Mouse (Mus musculus) heart, adult 11 months (tissue): ENCODE results near the gene Ttll1.
A peak's percentile ranks its signal among the peaks of the same experiment; 100 is the strongest.
"Not testable (repeated sequence)": the region's sequence is repeated elsewhere in the genome, so short reads cannot be mapped to it uniquely, and the experiment has no call there.

Source experiments
- DNase-seq: peaks from one replicate; pipeline ENCODE4 v3.0.0; 2022

The Ttll1 gene

DNA sequence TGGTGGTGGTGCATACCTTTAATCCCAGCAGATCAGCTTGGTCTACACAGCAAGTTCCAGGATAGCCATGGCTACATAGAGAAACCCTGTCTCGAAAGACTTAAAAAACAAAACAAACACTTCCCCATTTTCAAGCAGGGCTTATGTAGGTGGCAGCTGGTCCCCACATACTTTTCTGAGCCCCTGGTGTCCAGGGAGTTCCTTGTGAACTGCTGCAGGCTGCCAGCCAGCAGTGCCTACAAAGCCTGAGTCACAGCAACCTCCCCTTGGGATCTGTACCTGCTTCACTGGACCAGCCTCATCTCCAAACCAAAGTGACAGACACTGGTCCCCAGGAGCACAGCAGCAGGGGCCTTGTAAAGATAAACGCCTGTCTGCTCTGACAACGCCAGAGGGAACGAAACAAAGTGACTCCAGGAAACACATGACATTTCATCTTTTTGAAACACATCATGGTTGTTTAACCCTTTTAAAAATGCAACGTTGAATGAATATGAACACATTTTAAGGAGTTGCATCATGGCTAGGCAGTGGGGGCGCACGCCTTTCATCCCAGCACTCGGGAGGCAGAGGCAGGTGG is 28.0 kb downstream of the Ttll1 start:
- no peak for DNase-seq

DNA sequence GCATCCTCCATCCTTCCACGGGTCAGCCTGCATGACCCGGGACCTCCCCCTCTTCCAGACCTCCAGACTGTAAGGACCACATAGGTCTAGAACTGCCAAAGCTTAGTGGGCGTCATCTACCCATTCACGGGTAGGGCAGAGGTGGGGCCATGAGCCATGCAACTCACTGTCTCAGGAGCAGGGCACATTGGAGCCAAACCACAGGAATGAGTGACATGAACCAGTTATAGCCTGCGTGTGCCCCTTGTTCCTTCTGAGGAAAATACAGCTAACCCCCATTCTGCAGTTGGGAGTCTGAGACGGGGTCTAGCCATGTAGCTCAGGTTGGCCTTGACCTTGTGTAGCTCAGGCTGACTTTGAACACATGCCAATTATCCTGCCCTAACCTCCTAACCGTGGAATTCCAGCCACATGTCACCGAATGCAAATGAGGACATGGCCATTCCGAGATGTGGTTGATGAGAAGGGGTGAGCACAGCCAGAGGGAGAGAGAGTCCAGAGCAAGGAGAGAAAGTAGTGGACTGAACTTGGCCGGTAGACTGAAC is 29.4 kb downstream of the Ttll1 start:
- DNase-seq, result no peak

DNA sequence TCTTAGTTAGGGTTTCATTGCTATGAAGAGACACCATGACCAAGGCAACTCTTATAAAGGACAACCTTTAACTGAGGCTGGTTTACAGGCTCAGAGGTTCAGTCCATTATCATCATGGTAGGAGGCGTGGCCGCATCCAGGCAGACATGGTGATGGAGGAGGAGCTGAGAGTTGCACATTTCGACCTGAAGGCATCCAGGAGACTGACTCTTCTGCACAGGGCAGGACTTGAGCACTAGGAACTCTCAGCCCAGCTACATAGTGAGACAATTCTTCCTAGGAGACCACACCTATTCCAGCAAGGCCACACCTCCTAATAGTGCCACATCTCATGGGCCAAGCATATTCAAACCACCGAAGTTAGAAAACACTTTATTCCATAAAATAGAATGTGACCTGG is 30.9 kb downstream of the Ttll1 start:
- DNase-seq, result no peak

DNA sequence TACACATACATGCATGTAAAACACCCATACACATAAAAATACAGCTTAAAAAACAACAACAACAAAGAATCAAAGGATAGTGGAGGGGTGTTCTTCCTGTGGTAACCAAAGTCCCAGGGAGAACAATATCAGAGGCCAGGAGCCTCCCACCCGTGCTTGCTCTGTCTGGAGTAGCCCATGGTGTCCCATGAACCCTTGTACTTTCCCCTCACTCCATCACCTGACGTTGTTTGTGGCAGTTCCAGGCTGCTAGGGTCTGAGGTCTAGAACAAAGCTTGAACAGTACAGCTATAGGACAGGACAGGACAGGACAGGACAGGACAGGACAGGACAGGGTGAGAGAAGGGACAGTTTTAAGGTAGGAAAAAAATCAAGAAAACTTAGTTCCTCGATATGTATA is 32.6 kb downstream of the Ttll1 start:
- DNase-seq, result no peak

DNA sequence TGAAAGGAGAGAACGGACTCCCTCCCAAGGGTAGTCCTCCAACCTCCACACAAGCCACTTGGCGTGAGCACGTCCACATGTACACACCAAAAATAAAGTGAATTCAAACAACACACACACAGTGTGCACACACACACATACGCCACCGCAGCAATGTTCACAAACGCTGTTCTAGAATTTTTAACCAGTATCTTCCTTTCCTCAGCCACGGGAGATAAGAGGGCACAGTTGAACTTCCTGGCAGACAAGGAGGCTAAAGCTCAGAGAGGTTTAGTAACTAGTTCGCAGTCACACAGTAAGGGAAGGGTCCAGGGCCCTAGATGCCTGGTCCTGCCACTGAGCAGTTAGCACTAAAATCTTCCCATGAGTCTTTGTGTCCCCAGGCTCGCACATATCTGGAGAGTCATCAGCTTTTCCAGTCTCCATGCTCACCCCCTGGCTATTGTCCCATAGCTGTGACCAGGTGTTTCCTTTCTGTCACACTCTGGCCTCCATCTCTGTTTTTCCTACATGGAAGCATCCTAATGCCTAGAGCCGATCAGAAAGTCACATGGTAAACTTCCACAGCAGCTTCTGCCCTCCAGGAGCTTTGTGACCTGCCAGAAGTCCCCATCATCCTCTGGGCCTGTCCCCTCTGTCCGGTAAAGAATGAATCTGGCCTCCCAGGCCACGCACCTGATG is 34.0 kb downstream of the Ttll1 start:
- DNase-seq, result peak; percentile 95

DNA sequence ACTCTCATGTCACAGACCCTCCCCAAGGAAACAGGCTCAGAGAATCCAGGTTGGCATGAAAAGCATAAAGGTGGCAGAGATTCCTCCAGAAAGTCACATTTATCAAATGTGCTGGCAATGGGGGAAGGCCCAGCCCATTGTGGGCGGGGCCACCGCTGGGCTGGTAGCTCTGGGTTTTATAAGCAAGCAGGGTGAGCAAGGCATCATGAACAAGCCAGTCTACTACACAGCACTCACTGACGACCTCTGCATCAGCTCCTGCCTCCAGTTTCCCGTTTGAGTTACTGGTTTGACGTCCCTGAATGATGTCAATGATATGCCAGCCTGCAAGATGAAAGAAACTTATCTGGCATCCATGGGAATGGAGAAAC is 36.2 kb downstream of the Ttll1 start:
- peak; percentile 95 for DNase-seq

DNA sequence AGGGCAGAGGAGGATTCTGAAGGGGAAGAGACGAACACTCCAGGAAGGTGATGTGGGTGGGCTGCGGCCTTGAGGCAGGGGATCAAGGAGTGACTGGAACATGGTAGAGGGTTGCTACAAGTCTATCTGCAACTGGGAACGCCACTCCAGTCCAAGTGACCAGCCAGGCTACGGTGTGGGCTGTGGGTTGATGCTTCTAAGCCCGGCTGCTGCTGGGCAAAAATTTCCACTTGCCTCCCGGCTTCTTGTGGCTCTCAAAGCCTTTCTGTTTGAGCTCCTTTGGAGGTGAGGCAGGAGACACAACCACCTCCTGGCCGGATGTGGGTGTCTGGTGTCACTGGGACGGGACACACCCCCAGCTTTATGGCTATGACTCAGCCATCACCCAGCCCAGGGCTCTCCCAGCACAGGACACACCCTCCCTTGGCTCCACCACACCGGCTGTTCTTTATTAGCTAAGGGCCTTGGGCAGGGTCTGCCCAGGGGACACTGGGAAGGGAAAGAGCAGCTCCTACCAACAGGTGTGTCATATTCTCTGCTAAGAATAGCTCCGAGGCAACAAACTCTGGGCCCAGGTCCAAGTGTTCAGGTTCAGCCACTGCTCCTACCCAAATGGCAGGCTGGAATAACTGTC is 36.7 kb downstream of the Ttll1 start:
- DNase-seq, result peak; percentile 98

DNA sequence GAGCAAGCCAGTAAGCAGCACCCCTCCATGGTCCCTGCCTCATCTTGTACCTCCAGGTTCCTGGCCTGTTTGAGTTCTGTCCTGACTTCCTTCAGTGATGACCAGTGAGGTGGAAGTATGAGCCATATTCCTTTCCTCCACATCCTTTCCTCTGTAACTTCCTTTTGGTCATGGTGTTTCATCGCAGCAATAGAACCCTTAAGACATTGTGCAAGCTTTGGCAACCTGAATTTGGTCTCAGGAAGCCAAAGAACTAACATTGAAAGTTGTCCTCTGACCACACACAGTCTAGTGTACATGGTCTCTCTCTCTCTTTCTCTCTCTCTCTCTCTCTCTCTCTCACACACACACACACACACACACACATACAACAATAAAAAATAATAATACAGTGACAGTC is 37.4 kb downstream of the Ttll1 start:
- DNase-seq, result no peak

DNA sequence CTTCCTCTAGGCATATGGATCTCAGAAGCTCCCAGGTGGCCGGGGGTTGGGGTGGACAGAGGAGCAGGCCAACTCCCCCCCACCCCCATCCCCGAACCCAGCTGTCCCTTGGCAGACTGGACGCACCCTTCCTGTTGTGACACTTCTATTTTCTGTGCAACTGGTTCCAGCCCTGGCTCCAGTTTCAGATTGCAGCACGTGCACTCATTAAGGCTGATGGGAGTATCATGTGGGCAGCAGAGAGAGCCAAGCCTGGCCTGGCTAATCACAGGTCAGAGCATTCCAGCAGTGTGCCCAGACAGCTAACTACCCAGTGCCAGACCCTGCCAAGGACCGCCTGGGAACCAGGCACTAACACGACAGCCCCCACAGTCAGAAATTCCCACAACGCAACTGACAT is 39.2 kb downstream of the Ttll1 start:
- peak; percentile 99 for DNase-seq

DNA sequence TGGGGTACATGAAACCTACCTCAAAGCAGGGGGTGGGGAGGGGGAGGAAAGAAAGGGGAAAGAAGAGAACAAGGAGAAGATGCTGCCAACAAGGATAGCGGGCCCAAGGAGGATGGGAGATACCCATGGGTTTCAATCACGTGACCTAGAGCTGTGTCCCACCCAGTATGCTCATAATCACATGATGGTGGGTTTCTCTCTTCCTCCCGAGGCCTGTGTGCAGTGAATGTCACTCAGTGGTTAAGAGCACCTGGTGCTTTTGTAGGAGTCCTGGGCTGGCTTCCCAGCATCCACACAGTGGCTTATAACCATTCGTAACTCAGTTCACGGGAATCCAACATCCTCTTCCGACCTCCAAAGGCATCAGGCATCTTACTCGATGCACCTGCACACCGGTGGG is 40.2 kb downstream of the Ttll1 start:
- no peak for DNase-seq

DNA sequence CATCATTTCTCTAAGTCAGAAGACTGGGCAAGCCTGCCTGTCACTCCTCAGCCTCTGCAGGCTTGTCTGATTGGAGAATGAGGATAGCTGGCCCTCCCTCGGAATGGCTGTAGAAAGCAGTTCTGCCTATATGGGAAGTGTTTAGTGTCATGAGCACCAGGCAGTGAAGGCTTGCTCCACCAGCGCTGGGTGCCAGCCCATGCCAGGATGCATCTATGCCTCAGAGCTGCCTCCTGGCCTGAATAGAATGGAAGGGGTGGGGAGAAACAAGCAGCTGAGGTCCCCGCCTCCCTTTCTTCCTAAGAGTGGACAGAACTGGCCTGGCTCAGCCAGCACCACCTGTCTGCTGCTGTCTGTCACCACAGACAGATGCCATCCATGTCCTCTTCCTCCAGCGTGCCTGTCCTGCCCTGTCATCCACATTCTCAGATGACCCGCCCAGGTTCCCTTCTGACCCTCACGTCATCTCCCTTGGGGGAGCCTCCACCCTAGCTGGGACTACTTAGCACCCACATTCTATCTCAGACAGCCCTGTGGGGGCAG is 41.3 kb downstream of the Ttll1 start:
- DNase-seq, result peak; percentile 94

DNA sequence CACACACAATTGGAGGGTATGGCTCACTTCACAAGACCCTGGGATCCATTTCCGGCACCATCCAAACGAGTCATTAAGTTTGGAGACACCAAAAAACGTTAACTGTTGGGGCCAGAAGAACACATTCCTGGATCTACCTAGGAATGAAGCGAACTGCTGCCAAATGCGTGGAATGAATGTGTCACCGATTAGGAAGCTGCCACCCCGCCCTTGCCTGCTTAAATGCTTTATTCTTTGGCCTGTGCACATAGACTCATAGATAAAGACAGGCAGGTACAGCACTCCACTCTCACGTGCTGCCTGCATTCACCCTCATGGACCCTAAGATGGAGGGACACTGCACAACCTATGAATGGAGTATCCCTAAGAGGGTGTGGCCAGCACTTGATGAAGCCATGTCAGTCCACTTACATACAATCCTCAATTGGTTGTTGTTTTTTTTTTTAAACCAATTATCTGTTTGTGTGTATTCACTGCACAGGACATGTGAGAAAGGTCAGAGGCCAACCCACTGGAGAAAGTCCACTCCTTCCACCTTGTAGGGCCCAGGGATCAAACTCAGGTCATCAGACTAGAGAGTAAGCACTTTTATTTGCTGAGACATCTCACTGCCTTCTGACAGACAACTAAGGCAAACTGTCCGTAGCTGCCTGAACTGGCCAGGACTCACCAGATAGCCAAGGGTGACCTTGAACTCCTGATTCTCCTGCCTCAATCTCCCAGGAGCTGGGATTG is 43.3 kb downstream of the Ttll1 start:
- peak; percentile 90 for DNase-seq

DNA sequence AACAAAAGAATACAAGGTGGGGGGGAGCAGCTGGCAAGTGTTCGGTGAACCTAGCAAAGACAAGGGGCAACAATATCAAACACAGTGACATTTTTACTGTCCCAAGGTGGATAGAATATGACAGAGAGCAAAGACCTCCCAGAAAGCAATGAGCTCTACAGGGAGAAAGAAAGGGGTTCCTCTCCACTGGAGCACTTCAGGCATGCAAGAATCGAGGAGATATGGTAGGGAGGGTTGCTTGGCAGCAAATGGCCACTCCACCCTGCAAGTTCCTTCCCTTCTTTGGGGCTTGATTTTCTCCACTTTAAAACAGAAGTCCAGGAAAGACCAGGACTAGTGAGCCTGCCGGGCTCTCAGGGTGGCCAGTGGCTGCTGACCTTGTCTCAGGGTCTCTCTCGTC is 44.4 kb downstream of the Ttll1 start:
- DNase-seq, result peak; percentile 91

DNA sequence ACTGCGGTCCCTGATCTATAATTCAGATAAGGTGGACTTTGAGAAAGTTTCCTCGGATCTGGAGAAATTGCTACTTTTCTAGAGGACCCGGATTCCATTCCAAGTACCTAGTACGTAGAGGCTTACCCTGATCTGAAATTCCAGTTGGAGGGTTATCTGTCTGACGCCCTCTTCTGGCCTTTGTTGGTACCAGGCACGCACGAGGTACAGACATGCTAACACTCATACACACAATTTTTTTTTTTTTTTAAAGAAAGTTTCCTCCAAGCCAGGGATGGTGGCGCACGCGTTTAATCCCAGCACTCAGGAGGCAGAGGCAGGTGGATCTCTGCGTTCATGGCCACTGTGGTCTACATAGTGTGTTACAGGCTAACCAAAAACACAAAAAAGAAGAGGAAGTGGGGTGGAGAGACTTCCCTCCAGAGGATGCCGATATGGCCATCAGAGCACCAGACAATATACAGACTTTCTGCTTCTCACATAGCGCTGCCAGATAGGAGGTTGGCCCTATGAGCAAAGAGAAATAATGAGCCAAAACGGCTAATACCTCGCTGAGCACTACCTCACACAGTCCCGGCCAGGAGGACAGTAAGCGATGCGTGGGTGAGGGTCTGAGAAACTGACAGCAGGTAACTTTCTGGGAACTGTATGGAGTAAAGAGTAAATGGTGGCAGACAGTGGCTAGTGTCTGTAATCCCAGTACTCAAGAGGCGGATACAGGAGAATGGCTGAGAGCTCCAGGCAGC is 45.6 kb downstream of the Ttll1 start:
- DNase-seq, result peak; percentile 91

DNA sequence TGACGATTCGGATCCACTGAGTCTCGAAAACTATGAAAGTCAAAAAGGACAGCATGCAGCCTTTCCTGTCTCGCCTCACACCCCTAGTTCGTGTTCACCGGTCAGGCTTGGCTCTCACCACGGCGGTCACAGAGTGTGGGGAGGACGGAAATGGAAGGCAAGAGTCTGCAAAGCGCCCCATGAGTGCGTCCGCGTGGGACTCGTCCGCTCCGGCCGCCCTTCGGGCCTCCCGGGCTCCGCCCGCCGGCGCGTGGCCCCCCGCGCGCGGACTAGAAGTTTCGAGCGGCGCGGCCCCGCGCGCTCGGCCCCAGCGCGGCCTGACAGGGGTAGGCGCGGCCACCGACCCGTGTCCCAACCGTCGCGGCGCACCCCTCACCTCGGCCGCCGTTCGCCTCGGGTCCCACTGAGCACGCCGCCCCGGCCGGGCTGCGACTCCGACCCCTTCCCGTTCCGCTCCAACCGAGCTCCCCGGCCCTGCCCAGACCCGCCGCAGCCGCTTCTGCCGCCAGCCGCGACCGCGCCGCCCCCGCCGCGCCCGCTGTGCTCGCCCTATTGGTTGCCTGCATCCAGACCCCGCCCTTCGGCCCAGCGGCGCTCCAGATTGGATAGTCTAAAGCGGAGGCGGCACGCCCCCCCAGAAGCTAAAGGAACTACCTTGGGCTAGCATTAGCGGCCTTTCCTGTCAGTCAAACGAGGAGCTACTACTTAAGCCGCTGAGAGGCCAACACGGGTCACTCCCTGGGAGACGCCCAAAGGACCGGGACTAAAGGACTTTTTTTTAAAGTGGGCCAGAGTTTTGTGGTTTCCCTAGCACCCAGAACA is 46.4 kb downstream of the Ttll1 start, which contains the start of gene Pacsin2:
TSS of gene Pacsin2 (minus strand) at position 524 of the 822 bp plus-strand sequence.
- DNase-seq, result peak; percentile 100

DNA sequence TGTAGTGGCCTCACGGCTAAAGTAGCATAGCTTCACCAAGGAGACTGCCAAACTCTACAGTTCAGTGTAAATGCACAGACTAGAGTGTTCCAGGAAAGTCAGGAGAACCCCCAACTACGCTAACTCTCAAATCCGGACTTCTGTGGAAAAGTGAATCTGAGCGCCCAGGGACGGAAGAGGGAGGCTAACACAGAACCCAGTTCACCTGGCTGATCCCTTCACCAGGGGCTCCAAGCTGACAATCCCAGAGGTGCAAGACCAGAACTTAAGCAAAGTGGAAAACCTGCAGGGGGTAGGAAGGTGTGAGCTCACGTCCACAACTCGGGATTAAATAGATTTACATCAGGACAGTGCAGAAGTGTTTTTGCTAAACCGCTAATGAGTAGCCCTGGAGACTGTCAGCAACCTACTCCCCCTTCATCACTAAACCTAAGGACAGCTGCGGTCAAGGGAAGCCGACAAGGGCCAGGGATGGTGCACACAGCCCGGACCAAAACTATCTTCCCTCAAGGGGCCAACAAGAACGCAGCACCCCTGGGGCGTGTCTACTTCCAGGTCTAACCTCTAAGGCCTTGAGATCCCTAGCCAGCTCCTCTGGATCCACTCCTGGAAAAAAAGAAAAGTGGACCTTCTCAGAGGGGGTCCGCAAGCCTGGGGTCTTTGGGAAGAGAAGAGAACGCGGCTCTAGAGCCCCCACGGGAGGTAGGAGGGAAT is 47.2 kb downstream of the Ttll1 start:
- peak; percentile 90 for DNase-seq

DNA sequence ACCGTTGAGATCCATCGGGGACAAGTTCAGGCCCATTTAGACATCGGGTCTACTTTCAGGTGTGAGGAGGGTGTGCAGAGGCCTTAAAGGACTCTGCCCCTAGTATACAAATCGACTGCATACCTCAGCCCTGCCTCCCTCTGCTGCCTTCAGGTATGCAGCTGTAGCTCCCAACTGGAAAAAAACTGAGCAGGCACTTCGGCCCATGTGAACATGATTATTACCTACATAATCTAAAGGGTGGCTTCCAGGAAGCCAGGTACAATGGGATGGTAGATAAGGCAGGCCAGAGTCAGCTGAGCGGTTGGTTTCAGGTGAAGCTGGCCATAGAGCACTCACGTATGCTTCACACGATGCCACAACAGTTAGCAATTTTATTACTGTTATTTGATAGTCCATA is 48.3 kb downstream of the Ttll1 start:
- not testable (repeated sequence) for DNase-seq

DNA sequence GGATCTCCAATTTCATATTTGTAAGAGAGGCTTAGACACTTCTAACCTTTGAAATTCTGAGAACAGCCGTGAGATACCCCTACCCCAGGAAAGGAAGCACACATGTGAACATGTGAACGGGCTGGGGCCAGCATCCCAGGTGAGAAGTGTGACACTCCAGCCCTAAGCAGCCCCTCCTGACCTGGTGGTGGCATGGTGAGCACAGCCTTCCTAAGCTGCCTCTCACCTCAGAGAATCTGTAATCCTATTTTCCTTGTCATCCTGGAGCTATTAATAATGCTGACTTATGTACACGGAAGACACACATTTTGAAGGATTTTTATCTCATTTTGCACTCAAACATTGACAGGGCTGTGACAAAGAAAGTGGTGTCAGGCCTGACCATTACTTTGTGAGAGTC is 49.8 kb downstream of the Ttll1 start:
- no peak for DNase-seq

DNA sequence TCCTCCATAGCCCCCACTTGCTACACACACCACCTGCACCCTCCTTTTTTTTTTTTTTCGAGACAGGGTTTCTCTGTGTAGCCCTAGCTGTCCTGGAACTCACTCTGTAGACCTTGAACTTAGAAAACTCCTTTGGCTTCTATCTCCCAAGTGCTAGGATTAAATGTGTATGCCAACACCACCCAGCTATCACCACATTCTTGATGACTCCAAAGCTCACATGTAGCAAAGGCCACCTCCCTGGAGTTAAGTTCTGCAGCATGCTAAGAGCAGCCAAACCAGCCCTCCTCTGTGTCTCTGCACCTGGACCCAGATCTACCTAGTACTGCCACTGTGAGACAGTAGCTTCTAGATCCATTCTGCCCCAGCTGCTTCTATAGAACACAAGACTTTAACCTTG is 53.2 kb downstream of the Ttll1 start:
- DNase-seq, result peak; percentile 93

DNA sequence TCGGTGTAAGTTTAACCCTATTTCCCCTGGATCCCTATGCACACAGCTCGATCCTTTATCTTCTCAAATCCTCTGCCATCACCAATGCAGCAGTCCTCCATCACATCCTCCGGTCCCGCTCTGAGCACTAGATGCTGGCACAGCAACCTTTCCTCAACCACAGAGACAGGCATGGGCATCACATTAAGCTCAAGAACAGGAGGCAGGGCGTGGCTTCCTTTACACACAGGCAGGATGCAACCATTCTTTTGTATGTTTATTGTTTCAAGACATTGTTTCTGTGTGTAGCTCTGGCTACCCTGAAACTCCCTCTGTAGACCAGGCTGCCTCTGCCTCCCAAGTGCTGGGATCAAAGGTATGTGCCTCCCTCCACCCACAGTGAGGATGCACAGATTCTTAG is 55.1 kb downstream of the Ttll1 start:
- peak; percentile 93 for DNase-seq

DNA sequence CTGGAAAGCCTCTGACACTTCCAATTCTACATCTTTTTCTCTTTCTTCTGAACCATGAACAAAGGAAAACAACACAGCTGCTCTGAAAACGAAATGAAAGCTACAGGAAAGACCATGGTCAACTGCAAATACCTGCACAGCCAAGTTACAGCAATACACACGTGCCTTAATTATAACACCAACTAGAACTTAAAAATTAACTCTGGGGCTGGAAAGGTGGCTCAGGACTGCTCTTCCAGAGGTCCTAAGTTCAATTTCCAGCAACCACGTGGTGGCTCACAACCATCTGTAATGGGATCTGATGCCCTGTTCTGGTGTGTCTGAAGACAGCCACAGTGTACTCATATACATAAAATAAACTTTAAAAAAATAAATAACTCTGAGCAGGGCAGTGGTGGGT is 55.7 kb downstream of the Ttll1 start:
- no peak for DNase-seq
